Mouse (Mus musculus): Measurements from ENCODE around the gene Hoxa5.

Gene Hoxa5

DNA sequence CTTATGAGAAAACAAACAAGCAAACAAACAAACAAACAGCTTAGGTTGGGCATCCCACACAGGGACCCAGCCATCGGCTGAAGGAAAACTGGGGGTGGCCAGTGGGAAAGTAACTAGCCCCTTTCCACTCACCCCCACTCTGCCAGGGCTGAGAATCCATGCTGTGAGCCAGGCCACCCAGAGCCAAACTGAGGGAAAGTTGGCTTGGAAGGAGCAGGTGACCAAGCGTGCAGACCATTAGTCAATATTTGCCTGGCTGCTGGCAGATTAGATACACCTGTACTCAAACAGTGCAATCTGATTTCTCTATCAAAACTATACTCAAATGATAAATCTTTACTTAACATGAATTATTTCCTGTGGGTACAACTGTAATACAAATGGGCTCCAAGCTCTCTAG lies 22.4 kb downstream of the Hoxa5 start:
- in situ Hi-C loops (cut with MboI, MseI), result no loop called here

GRCm38 (mm10) chr6:52180726-52181125 lies 23.7 kb downstream of the Hoxa5 start:
- in situ Hi-C loops (cut with MboI, MseI), result no loop called here

DNA sequence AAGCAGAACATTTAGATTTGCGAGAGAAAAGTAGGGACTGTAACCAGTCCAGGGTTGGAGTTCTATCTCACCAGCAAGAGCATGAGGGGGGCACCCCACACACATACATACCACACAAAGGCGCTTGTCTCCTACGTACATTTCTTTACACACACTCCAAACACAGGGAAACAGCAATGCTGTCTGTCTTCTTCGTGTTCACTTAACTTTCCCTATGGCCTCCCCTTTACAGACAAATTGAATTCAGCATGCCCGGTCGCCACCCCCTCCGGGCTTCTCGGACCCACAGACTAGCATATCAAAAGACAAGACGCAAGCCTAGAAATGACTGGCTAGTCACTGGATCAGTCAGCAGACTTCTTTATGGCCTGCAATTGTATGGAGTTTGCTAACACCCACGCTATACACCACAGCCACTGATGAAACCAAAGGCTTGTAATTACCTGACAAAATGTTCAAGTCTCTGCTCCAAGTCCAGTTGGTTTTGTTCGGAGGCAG lies 24.1 kb downstream of the Hoxa5 start:
- in situ Hi-C loops (cut with MboI, MseI), result no loop called here

DNA sequence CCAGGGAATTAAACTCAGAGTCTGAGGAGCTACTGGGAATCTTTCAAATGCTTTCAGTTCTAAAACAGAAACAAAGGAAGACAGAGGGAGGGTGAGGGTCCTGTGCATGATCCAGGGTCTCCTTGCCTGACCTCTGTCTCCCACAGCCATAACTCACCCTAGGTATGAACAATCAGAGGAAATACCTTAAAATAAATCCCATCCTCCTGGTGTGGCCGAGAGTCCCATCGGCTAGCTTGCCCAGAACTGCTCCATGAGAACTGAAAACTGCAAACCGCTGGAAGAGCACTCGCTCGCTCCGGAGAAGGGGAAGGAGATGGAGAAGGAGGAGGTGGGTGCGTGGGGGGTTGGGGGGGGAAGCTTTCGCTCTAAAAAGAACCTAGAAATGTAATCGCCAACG lies 24.7 kb downstream of the Hoxa5 start:
- in situ Hi-C loops (cut with MboI, MseI), result no loop called here

DNA sequence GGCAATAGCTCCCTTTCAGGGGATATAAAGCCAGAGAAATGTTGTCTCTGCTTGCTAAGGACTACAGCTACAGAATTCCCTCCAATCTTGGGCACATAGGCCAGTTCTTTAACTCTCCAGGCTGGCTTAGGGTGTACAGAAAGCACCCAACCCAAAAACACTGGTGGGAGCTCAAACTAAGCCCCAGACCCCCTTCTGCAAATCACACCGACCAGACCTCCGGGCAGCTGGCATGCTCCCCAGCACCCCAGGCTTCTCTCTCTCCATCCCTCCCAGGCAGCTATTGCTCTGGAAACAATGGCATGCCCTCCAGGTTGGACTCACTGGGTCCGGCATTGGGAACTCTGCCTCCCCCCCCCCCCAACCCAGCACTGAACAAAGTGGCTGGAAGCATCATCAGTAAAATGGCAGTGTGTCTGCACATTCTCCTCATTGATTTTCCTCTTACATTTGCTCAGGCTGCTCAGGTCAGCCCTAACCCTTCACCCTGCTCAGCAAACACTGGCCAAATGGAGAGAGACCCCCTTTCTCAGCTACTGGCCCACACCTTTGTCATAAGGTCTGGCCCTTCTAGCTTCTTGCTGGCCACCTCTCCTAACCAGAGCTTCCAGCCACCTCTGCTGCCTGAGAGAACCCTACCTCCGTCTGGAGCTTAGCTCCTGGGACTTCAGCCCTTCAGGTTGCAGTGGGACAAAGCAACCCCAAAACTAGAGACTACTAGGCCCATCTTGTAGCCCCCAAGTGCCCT lies 25.3 kb downstream of the Hoxa5 start:
- in situ Hi-C loops (cut with MboI, MseI), result no loop called here

GRCm38 (mm10) chr6:52177806-52178205 lies 26.6 kb downstream of the Hoxa5 start:
- in situ Hi-C loops (cut with MboI, MseI), result no loop called here

DNA sequence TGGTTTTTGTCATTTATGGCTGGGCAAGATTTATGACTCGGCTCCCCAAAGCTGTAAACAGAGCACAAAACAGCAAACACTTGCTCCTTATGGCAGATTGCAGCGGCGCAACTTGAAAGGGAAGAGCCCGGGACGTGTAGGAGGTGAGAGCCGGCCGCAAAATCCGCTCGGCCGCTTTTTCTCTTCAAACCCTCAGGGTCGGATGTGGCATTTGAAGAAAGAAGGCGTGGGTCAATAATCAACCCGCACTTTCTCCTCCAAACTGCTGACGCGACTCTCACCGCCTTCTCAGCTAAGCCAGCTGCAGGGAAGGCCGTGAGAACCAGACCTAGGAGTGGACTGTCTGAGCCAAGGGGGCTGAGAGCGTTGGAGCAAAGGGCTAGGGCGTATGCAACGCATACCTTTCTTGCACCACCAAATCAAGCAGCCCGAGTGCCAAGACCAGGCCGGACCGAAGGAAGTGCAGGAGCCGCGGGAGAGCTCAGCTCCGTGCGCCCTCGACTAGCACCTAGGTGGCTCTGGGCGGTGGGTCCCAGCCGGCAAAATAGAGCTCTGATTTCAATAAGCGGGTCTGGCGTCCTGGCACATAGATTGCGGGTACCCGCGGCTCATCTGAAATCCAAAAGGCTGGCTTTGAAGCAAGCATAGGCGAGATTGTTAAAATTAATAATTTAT lies 27.2 kb downstream of the Hoxa5 start, which contains the start of gene 5730596B20Rik:
Gene 5730596B20Rik, plus strand, starts transcription at position 438 of the 675 bp plus-strand sequence.
- in situ Hi-C loops (cut with MboI, MseI), result no loop called here

DNA sequence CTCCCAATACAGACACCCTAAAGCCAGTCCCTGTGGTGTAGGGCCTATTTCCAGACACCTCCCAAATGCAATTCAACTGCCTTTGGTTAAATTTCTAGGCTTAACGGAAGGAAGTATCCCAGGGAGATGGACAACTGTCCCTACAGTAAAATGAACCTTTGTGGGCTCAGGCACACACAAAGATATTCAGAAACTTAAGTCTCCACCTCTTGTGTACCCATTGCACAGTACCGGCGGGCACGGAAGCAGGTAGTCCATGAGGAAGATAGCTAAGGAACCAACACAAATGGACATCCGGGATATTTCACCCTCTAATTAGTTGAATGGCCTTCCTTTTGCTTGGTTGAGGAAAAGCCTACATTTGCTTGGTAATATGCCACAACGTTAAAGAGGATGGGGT lies 28.0 kb downstream of the Hoxa5 start:
- in situ Hi-C loops (cut with MboI, MseI), result no loop called here

DNA sequence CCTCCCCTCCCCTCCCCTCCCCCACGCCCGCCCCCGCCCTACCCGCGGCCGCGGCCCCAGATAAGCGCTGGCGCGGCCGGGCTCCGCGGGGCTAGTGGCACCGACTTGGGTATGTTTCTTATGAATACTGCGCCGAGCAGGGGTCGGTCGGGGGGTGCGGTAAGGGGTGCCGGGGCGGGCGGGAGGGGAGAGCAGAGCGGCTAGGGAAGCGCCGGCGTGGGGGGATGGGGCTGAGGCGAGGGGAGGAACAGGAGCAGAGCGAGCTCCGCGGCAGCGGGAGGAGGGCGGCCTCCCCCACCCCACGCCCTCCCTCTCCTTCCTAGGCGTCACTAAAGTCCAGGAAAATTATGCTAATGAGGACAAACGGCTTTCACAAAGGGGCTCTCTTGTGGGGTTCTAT lies 28.5 kb downstream of the Hoxa5 start:
- in situ Hi-C loops (cut with MboI, MseI), result no loop called here

DNA sequence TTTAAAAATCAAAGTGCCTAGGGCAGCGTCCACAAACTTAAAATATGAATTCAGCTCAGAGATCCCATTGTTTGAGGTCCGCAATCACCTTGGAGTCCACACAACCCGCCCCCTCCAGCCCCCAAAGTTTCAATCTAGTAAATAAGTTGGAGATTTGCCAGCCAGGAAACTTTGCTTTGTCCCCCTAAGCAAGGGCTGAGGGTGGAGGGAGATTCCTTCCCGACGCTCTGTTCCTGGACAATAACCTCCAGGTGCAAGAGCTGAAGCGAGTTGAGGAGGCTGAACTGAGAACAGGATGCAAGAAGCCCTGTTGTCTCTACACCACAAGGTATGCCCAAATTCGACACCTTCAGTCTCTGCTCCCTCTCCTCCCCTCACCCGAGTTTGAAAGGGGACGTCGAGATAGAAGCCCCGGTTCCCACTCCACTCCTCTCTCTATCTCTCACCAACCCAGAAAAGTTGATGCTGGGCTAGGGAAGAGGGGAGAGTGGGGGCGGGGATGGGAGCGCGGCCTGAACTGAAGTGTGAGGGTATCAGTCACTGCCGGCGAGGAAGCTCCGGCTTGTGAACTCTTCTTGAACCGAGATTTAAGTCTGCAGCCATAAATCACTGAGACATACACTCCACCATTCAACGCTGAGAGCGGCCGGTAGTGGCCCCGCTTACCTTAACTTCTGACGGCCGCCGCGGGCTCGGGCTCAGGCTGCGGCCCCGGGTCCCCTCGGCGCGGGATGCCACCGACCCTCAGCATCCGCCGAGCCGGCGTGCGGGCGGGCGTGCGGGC lies 29.2 kb downstream of the Hoxa5 start:
- in situ Hi-C loops (cut with MboI, MseI), result no loop called here

DNA sequence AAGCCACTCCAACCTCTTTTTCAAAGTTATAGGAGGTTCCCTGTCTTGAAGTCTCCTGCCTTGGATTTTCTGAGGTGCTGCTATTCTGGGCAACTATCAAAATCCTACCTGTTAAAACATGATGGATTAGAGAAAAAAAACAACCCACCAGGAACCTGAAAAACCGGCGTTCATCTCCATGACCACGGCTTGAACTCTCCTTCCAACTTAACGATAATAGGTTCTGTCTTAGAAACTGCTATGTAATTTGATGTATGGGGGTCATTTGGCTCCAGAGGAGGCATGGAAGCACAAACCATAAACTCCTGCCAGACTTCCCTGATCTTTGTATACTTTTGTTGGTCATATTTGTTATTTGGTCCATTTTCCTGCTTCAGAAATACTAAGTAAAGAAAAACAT lies 30.7 kb downstream of the Hoxa5 start:
- in situ Hi-C loops (cut with MboI, MseI), result no loop called here

GRCm38 (mm10) chr6:52172501-52172900 lies 31.9 kb downstream of the Hoxa5 start:
- in situ Hi-C loops (cut with MboI, MseI), result no loop called here

GRCm38 (mm10) chr6:52171938-52172337 lies 32.4 kb downstream of the Hoxa5 start:
- in situ Hi-C loops (cut with MboI, MseI), result no loop called here

GRCm38 (mm10) chr6:52171331-52171730 lies 33.1 kb downstream of the Hoxa5 start:
- in situ Hi-C loops (cut with MboI, MseI), result no loop called here

- in situ Hi-C loops (cut with MboI, MseI), result no loop called here
Observed at GRCm38 (mm10) chr6:52170898-52171223, 33.5 kb downstream of the Hoxa5 start.

DNA sequence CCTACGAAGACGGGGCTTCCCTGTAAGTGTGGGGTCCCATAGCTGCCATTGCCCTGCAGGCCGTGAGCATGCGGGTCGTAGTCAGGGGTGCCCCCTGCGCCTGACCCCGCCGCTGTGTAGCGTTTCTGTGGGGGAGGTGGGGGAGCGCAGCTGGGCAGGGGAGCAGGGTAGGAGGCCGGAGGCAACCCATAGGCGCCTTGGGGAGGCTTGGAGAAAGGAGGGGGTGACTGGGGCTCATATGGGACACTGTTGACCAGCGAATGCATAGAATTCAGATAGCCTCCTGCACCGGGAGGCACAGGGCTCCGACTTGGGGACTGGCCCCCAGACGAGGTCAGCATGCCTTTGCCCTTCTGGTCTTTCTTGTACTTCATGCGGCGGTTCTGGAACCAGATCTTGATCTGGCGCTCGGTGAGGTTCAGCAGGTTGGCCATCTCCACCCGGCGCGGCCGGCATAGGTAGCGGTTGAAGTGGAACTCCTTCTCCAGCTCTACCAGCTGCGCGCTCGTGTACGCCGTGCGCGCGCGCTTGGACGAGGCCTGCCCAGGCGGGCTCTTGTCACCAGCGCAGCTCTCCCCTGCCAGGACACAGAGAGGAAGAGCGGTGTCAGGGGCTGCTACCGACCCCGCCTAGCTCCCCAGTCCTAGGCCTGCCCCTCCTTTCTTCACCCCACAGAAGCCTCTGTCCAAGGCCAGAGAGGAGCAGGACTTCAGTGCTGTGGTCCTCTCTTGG lies 34.1 kb downstream of the Hoxa5 start:
- in situ Hi-C loops (cut with MboI, MseI), result no loop called here

DNA sequence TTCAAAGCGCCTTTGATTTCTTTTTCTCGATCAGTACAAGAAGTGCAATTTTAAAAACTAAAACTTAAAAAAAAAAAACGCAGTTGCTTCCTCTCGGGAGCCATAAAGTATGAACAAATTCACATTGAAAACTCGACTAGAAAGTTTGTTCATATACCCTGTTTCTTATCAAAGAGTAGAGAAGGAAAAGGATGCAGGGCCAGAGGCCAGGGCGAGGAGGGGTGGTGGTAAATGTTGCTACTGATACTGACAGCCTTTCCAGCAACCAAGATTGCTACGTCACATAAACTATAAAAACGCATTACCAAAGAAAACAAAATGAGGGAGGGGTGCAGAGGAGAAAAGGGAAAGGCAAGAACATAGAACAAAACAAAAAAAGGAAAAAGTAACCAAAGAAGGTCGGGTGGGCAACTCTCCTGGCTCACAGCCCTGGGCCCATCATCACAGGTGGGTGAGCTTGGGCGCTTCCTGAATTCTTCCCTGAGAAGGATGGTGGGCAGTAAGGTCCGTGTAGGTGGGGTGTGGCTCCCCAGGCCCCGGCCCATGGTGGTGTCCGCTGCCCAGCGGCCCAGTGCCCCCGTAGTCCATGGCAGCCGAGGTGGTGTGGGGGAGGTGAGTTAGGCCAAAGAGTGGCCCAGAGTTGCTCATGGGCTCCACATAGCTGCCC lies 34.8 kb downstream of the Hoxa5 start:
- in situ Hi-C loops (cut with MboI, MseI), result no loop called here

DNA sequence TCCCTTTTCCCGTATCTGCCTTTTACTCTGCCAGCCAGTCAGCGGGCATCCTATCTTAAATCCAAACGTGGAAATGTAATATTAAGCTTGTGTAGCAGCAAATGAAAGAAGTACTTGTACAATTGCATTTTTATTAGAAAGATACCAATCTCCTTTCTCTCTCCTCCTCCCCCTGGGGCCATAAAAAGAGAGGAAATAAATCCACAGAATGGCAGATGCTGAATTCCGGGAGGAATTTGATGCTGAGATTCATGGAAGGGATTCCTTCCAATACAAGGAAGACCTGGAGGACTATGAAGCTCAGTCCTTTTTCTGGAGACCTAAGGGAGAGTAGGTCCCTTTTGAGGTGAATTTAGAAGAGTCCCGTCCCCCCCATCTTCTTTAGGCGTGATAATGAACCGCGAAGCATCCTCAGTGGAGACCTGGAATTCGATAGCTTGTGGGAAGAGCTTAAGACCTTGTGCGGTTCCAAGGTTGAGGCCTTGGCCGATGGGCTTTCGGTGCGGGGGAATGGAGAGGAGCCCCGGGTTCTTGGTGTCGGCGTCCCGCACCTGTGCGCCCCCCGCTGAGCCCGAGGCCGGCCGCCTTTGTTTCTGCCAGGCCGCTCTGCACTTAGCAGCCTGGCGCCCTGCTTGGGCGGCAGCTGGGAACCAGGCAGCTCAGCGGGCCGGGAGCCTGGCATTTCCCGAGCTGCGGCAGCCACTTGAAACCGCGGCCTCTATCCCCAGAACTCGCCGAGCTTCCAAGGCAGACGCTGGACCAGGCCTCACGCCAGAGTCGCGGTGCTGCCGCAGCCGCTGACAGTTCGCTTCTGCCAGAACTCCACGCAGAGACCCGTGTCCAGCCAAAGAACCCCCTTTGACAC lies 36.0 kb downstream of the Hoxa5 start:
- in situ Hi-C loops (cut with MboI, MseI), result no loop called here

DNA sequence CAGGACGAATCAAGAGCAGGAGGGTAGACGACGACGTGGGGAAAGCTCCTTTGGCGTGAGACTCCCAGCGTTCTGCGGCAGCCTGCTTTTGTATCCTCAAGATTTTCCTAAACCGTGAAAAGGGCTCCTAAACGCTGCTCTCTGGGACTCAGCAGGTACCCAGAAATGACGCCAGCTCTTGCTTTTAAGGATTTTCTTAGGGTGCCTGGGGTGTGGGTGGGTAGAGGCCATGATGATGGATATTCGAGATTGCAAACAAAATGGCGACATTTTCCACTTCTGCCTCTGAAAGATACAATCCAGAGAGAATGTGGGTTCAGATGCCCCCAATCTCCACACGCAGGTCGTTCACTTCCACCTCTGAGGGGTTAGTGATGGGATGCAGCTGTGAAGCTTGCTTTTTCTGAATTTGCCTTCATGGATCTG lies 36.6 kb downstream of the Hoxa5 start:
- in situ Hi-C loops (cut with MboI, MseI), result no loop called here

GRCm38 (mm10) chr6:52167176-52167575 lies 37.2 kb downstream of the Hoxa5 start:
- in situ Hi-C loops (cut with MboI, MseI), result no loop called here

All from regulatory T cell (primary cell).